Mouse (Mus musculus) cortical plate, adult 2 months (tissue): Measurements from ENCODE around the gene Stip1.

Experiments
- CTCF ChIP-seq: fragments of 200-500 bp; IDR thresholded peaks from 2 replicates; pipeline ENCODE4 v1.5.1; 2011; ENCODE audit warnings: mild to moderate bottlenecking, control low read depth, low read length; ENCODE audit not compliant: insufficient read depth; ENCODE audit errors: extremely low read depth
- POLR2A ChIP-seq: fragments of 200-500 bp; IDR thresholded peaks from 2 replicates; pipeline ENCODE4 v1.6.1; 2011; ENCODE audit warnings: mild to moderate bottlenecking, low read length, control low read depth; ENCODE audit not compliant: insufficient read depth; ENCODE audit errors: extremely low read depth

DNA sequence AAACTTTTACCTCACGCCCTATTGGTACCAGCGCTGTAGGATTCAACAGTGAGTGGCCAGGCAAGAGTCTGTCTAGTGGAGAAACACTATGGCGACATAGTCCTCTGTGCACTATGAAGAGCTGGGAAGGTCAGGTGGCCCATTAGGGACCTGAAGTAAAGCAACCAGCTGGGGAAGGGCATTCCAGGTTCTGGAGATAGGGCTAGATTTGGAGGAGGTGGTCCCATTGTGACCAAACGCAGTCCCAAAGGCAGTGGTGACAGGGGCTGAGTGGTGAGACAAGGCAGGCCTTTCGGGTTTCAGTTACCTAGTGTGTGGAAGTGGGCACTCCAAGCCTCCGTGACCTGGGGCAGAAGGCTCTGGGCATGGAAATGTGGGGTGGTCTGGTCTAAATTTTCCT is 18.8 kb upstream of the Stip1 start:
- TF ChIP-seq CTCF (no peak), POLR2A (no peak)
